Mouse (Mus musculus) heart, postnatal 25 days (tissue): Measurements from ENCODE around the gene Ppp2r5b. TPM values are rescaled to one million over a fixed set of nuclear protein-coding genes. Genes with fewer than 3 reads are reported as not detected.

Experiments used
- DNase-seq: peaks from one replicate; pipeline ENCODE4 v3.0.0; 2022; ENCODE audit warnings: low spot score
- intact Hi-C: fragments of 180-260 bp; cut with DNase I; formaldehyde crosslinking; loops from one replicate; pipeline ENCODE4 v1.15.1; 2025
- total RNA-seq, 2 experiments: library from RNA; stranded (reverse); gene quantifications; 2 replicates each; pipeline ENCODE4 v1.2.3; 2021

Ppp2r5b gene
- 10 to 100 TPM; 33.6 to 38.0 TPM for total RNA-seq

GRCm38 (mm10) chr19:6235084-6236052, at the start of gene Ppp2r5b:
Gene Ppp2r5b, minus strand, starts transcription at chr19:6235872.
- peak; percentile 94 for DNase-seq
- intact Hi-C loops: loop anchor here (5.0 kb wide), 1 partner anchor 93 kb away; the partner anchor contains the start of genes Arl2 and Batf2

- no peak for DNase-seq
- intact Hi-C loops: no loop called here
Measured at GRCm38 (mm10) chr19:6285226-6285625, 49.6 kb upstream of the Ppp2r5b start.

GRCm38 (mm10) chr19:6284502-6284901, 48.8 kb upstream of the Ppp2r5b start:
- intact Hi-C loops: no loop called here
- no peak for DNase-seq

GRCm38 (mm10) chr19:6283001-6283400, 47.3 kb upstream of the Ppp2r5b start:
- DNase-seq: no peak
- intact Hi-C loops: no loop called here

GRCm38 (mm10) chr19:6281122-6282020, 45.7 kb upstream of the Ppp2r5b start:
- intact Hi-C loops: no loop called here
- DNase-seq: no peak

GRCm38 (mm10) chr19:6280554-6280953, 44.9 kb upstream of the Ppp2r5b start:
- no peak for DNase-seq
- intact Hi-C loops: no loop called here

- DNase-seq: no peak
Measured at GRCm38 (mm10) chr19:6279481-6280144, 43.9 kb upstream of the Ppp2r5b start.

GRCm38 (mm10) chr19:6278439-6279073, 42.9 kb upstream of the Ppp2r5b start:
- intact Hi-C loops: no loop called here
- DNase-seq: no peak

More at GRCm38 (mm10) chr19:6279481-6280144, 43.9 kb upstream of the Ppp2r5b start:
- intact Hi-C loops: no loop called here

GRCm38 (mm10) chr19:6277661-6278438, 42.2 kb upstream of the Ppp2r5b start:
- intact Hi-C loops: no loop called here
- peak; percentile 85 for DNase-seq

- intact Hi-C loops: no loop called here
- peak; percentile 98 for DNase-seq
Measured at GRCm38 (mm10) chr19:6276426-6277421, 41.1 kb upstream of the Ppp2r5b start, which contains the start of gene Ehd1. Gene Ehd1, plus strand, starts transcription at chr19:6276725.

- no peak for DNase-seq
- intact Hi-C loops: no loop called here
Measured at GRCm38 (mm10) chr19:6275740-6276389, 40.2 kb upstream of the Ppp2r5b start.

- no peak for DNase-seq
- intact Hi-C loops: no loop called here
Measured at GRCm38 (mm10) chr19:6273998-6274608, 38.4 kb upstream of the Ppp2r5b start.

GRCm38 (mm10) chr19:6273592-6273991, 37.9 kb upstream of the Ppp2r5b start:
- intact Hi-C loops: no loop called here
- no peak for DNase-seq

GRCm38 (mm10) chr19:6272738-6273137, 37.1 kb upstream of the Ppp2r5b start:
- intact Hi-C loops: no loop called here
- no peak for DNase-seq

- no peak for DNase-seq
- intact Hi-C loops: no loop called here
Measured at GRCm38 (mm10) chr19:6272053-6272452, 36.4 kb upstream of the Ppp2r5b start.

- DNase-seq: no peak
Measured at GRCm38 (mm10) chr19:6271206-6271605, 35.5 kb upstream of the Ppp2r5b start.

GRCm38 (mm10) chr19:6270661-6271060, 35.0 kb upstream of the Ppp2r5b start:
- DNase-seq: no peak
- intact Hi-C loops: no loop called here

More at GRCm38 (mm10) chr19:6271206-6271605, 35.5 kb upstream of the Ppp2r5b start:
- intact Hi-C loops: no loop called here
